Mouse (Mus musculus): Measurements from ENCODE around the gene Gm8994. TPM values are rescaled to one million over a fixed set of nuclear protein-coding genes. Genes with fewer than 3 reads are reported as not detected.
"Not testable (repeated sequence)": the region's sequence is repeated elsewhere in the genome, so short reads cannot be mapped to it uniquely, and the experiment has no call there.

Gm8994 gene
- total RNA-seq (2021), result not detected

DNA sequence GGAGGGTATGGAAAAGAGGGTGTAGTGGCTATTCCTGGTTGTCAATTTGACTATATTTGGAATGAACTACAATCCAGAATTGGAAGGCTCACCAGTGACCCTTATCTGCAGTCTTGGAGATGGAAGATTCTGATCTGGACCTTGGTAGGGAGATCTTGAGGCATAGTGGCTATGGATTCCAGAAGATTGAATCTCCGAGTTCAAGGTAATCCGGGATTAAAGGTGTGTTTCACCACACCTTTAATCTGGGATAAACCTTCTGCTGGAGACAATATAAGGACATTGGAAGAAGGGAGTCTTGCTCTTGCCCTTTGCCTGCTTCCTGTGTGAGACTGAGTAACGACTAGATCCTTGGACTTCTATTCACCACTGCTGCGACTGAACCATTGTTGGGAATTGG lies at the start of gene Gm8994:
Gene Gm8994, plus strand, starts transcription at position 301 of the 400 bp plus-strand sequence.
- not testable (repeated sequence) for DNase-seq
- intact Hi-C loops (cut with DNase I), result loop anchor here (10.0 kb wide), 1 partner anchor 78 kb away; no protein-coding TSS in a partner anchor

DNA sequence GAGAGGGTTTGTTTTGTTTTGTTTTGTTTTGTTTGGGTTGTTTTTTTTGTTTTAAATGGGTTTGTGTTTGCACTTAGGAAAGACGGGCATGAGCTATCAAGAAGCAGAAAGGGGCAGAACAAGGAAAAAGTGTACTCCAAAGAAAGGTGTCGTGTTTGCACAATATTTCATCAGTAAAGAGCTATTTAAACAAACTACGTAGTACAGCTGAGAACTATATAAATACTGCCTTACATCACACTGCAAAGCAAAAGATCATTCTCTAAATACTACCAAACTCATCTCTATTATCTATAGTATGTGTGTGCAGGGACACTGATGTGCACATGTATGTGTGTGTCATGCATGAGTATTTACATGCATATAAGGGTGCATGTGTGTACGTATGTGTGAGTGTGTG lies 49.7 kb upstream of the Gm8994 start:
- DNase-seq, result no peak
- intact Hi-C loops (cut with DNase I), result no loop called here

DNA sequence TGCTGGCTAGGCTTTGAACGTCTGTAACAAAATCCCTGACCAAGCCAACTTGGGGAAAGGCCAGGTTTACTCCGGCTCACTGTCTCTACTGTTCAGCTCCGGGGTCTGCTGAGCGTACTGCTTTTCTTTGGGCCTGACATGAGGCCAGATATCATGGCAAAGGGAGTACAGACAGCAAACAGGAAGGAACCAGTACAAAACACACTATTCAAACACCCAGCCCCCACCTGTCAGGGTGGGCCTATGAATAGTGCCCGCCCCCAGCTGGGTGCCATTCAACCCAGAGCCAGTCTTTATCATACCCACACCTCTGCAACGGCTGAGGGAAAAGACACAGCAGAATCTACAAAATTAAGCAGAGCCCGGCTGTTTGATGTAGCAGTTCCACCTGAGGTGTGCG lies 42.8 kb upstream of the Gm8994 start:
- DNase-seq, result no peak
- intact Hi-C loops (cut with DNase I), result no loop called here

DNA sequence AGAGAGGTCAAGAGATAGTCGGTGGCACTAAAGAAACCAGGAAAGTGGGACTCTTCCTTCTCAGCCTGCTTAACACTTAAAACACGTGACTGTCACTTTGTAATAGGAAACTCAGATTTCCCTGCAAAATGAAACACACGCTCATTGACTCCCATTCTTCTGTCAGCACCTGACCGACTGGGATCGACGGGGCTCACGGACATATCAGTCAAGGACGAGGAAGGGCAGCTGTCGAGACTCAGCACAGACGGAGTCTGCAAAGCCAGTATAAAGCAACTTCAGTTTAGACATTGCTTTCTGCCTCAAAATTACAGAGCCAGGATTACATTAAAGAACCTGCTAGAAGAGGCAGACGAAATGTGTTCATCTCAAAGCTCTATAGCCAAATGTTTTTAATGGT lies 41.2 kb upstream of the Gm8994 start:
- DNase-seq, result no peak
- intact Hi-C loops (cut with DNase I), result no loop called here

DNA sequence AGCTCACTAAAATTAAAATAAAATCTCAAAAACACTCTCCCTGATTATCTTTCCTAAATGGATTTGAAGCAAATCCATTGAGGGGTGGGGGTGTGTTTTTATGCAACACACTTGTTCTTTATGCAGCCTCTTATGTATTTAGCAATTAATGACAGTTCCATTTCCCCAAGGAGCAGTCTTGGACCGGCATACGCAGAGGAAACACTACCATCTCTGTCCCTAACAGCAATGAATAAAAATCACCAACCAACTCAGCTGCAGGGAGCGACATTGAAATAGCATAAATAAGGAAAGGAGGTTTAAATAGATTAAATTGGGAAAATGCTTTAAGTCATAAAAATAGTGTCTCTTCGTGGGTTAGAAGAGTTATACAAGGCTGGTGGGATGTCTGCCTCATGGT lies 40.8 kb upstream of the Gm8994 start:
- intact Hi-C loops (cut with DNase I), result no loop called here

DNA sequence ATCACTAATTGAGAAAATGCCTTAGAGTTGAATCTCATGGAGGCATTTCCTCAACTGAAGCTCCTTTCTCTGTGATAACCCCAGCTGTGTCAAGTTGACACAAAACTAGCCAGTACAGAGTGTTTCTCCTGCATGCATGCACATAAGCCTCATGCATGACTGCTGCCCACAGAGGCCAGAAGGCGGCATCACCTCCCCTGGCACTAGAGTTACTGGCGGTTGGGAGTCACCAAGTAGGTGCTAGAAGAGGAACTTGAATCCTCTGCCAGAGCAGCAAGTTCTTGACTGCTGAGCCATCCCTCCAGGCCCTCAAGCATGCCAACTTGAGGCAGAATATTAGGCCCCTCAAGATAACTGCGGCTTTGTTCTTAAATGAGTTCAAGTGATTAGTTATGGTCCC lies 35.9 kb upstream of the Gm8994 start:
- DNase-seq, result no peak
- intact Hi-C loops (cut with DNase I), result no loop called here

More for the DNA sequence above, 40.8 kb upstream of the Gm8994 start:
- DNase-seq, result no peak

DNA sequence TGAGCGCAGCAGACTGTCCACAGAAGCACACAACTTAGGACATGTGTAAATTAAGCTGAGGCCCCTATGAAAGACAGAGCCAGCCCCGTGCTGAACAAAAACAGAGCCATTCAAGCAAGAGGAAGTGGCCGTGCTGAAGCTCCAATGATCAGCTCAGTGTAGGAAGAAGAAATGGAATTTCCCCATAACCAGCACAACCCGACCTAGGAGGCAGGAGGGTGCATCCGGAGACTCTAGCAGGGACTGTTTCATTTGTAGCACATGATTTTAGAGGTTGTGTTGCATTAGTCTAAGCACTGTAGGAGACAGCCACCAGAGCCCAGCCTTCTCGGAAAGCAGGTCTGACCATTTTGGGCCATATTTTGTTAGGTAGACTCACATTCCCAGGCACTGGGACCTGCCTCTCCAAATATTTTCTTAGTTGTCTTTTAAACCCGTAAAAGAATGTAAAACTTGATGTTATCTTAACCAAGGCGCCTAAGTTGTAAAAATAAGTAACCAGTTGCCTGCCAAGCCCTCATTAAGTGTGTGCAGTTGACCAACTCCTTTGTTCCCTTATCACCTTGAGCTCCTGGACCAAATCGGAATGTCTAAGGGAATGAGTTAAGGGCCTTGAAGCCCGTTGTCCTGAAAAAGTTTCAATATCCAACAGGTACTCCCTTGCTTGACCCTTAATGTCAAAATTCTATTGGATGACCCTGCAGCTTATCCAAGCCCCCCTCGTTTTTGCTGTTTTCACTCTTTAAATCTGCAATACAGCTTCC lies 35.2 kb upstream of the Gm8994 start:
- DNase-seq, result no peak
- intact Hi-C loops (cut with DNase I), result no loop called here

DNA sequence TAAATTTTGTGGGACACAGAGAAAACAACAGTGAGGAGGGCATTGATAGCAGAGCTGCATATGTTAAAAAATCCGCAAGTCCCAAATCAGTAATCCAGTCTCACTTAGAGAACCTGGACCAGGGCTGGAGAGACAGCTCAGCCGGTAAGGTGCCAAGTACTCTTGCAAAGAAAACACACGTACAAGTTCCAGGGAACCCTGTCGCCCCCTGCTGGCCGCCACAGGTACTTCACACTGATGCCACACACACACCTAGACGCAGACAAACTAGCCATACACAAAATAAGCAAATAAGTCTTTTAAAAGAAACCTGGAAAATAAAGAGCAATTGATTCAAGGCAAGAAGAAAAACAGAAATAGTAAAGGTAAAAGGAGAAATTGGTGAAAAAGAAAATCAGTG lies 33.6 kb upstream of the Gm8994 start:
- intact Hi-C loops (cut with DNase I), result no loop called here
- DNase-seq, result no peak

DNA sequence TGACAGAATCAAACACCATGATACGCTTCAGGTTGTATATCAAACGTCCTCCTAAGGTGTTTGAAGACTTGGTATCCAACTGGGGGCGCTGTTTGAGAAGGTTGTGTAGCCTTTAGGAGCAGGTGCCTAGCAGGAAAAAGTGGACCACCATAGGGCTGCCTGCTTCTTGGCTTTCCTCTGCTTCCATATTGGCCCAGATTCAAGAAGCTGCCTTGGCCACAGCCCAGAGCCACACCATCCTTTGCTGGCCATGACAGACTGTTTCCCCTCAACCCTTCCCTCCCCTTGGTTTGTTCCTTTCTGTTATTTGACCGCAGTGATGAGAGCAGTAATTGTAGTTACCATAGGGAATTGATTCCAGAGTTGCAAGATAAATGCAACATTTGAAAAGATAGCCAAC lies 31.5 kb upstream of the Gm8994 start:
- intact Hi-C loops (cut with DNase I), result no loop called here
- DNase-seq, result peak; percentile 8 to 10

DNA sequence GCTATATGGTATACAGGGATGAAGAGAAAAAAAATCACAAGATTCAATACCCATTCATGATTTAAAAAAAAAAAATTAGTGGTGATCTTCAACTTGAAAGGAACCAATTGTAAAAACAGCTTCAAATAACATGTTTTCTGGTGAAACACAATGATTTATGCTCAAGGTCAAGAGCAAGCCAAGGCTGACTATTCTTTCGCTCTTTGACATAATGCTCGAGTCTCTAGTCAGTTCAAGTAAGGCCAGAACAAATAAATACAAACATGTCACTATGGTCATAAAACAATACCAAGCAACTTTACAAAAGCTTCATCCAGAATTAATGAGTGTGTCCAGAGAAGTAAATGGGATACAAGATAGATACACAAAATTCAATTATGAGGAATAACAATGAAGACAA lies 31.1 kb upstream of the Gm8994 start:
- intact Hi-C loops (cut with DNase I), result no loop called here
- no peak for DNase-seq

DNA sequence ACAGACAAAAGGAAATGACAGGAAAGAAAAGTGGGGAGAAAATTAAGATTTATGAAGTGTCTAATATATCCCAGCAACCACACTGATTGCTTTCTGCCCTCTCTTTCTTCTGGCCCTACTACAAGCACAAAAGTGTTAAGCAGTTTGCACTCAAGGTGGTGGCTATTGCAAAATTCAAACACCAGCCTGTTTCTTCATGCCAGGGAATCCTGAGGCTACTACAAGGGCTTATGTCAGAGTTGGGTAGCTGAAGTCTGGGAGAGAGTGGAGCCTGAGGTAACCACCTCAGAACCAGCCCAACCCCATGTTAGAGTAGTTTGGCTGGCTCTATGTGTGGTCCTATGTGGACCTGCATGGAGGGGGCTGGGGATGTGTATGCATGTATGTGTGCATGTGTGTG lies 23.8 kb upstream of the Gm8994 start:
- DNase-seq, result no peak
- intact Hi-C loops (cut with DNase I), result no loop called here

DNA sequence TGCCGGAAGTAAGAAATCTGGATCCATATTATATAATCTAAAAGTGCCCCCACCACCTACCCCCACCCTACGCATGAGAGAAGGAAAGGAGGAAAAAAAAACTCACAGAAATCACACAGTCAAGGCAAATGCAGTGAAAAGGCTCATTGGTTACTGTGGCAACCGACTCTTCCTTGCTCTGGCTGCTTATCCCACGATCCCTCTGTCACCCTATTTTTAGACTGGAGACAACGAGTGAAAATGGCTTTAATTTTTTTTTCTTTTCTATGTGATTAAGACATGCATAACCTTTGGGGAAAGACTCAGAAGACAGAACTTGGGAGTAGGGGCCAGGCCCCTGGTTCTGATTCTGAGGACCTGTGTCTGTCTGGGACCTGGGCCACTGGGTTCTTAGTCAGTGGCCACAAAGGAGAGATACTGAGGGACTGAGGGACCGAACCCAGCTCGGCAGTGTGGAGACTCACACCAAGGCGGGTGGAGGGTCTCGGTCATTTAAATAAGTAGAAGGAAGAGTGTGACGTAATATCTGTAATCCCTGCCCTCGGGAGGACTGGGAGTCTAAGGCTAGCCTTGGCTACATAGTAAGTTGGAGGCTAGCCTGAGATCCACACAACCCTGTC lies 22.9 kb upstream of the Gm8994 start:
- no peak for DNase-seq
- intact Hi-C loops (cut with DNase I), result no loop called here

DNA sequence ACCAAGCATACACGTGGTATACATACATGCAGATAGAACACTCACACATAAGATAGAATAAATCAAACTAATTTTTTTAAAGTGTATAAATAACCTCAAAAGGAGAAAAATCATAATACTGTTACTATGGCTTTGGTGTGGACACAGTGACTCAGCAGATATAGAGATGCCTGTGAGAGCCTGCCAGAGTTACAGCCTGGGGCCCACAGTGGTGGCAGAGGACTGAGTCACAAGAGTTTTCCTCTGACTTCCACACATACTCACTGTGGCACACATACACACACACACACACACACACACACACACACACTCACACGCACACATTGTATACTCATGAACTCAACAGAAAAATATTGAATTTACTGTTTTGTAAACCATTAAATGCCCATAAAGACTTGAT lies 17.9 kb upstream of the Gm8994 start:
- intact Hi-C loops (cut with DNase I), result no loop called here

DNA sequence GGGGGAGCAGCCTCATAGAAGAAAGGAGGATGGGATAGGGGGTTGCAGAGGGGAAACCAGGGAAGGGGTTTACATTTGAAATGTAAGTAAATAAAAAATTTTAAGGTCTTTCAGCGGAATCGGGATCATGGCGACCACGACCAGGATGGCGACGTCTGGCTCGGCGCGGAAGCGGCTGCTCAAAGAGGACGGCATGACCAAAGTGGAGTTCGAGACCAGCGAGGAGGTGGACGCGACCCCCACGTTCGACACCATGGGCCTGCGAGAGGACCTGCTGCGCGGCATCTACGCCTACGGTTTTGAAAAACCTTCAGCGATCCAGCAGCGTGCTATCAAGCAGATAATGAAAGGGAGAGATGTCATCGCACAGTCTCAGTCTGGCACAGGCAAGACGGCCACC lies 1.1 kb downstream of the Gm8994 start:
- intact Hi-C loops (cut with DNase I), result loop anchor here (10.0 kb wide), 1 partner anchor 76 kb away; no protein-coding TSS in a partner anchor
- not testable (repeated sequence) for DNase-seq

More for the DNA sequence above, 17.9 kb upstream of the Gm8994 start:
- DNase-seq, result no peak

DNA sequence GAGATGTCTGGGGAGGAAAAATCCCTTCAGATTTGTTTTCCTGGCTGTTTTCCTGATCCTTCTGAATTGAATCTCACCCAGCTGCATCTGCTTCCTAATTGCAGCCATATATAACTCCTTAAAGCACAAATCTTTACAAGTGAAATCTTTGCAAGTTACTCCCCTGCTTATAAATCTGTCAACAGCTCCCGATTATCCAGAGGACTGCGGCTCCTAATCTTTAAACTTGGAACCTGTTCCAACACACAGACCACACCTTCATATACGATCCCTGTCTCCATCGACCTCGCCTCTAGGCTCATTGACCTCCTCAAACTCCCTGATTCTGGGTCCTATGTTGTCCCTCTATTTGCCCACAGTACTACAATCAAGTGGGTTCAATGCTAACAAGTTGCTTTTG lies 13.3 kb downstream of the Gm8994 start:
- no peak for DNase-seq
- intact Hi-C loops (cut with DNase I), result no loop called here

DNA sequence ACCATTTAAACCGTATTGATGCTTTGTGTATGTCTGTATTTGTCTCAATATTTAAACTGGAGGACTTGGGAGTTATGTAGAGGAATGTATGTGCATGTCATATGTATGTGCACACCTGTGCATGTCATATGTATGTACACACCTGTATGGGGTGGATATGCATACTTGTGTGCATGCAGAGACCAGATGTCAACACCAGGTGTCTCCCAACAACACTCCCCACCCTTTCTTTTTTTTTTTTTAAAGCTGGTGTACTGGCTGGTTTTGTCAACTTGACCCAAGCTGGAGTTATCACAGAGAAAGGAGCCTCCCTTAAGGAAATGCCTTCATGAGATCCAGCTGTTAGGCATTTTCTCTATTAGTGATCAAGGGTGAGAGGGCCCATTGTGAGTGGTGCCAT lies 13.8 kb downstream of the Gm8994 start:
- intact Hi-C loops (cut with DNase I), result no loop called here
- no peak for DNase-seq

DNA sequence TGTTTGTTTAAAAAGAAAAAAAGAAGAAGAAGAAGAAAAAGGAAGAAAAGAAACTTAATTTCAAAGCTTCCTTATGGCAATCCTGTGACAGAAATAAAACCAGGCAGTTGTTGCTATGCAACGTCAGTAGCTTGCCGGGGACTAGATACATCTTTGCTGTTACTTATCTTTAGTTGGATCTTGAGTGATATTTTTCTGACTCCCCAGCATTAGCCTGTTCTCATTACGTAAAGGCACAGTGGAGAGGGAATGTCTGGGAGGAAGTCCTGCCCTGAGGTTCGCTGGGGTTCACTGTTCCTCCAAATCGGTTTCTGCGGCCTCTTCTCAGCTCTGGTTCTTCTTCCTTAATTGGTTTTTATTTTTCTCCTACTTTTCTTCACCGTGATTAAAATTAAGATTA lies 16.5 kb downstream of the Gm8994 start:
- DNase-seq, result no peak
- intact Hi-C loops (cut with DNase I), result no loop called here

DNA sequence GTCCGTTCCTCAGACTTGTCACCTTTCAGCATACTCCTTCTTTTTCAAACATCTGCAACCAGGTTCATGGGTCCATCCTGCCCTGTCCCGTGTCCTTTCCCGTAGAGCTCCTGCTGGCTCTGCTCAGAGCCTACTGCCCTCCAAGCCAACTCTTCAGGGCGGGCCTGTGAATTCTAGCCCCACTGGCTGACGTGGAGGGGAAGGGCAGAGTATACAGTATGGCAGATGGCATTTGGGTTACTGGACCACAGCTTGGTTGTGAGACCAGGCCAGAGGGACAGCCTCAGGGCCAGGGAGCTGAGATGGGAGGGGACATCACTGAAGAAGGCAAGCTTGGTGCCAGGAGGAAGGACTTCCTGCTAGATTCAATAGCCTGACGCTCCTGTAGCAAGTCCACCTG lies 17.7 kb downstream of the Gm8994 start:
- intact Hi-C loops (cut with DNase I), result no loop called here
- DNase-seq, result no peak

DNA sequence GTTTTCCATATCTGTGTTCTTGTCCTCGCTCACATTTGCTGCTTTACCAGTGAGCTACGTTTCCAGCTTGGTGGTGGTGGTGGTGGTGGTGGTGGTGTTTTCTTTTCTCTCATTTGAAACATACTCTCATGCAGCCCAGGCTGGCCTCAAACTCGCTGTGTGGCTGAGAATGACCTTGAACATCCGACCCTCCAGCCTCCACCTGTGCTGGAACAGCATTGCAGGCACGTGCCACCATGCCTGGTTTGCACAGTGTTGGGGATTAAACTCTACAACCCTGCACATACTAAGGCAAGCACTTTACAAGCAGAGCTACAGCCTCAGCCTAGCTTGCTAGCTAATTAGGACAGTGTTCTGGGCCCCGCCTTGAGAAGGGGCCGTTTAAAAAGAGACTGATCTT lies 18.3 kb downstream of the Gm8994 start:
- intact Hi-C loops (cut with DNase I), result no loop called here
- no peak for DNase-seq

DNA sequence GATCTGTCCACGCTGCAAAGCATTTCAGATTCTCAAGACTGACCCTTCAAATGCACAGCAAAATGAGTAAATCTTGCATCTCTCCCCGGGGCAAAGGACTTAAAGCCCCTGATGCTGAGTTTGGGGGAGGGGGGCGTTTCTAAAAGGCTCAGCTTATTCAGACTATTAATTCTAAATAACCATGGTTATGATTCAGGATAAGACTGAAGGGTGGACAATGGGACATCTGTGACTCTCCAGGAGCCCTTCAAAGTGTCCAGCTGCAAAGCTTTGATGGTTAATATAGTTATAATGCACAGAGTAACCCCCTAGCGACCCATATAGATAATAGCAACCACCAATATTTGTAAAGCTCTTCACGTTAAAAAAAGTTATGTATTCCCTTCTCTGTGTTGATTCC lies 19.7 kb downstream of the Gm8994 start:
- DNase-seq, result no peak
- intact Hi-C loops (cut with DNase I), result no loop called here

DNA sequence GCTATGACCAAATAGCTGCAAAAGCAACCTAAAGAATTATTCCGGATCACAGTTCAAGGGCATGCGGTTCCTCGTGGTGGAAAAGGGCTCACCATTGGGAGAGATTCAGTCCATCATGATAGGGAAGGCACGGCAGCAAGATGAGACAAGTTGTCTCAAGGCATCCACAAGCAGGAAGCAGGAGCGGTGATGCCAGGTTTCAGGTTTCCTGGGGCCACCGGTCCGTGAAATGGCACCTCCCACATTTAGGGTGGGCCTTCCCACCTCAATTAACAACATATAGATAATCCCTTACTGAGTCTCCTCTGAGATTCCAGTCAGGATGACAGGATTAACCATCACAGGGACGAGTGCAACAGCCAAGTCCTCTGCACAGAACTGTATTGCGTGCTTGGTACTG lies 20.3 kb downstream of the Gm8994 start:
- intact Hi-C loops (cut with DNase I), result no loop called here

DNA sequence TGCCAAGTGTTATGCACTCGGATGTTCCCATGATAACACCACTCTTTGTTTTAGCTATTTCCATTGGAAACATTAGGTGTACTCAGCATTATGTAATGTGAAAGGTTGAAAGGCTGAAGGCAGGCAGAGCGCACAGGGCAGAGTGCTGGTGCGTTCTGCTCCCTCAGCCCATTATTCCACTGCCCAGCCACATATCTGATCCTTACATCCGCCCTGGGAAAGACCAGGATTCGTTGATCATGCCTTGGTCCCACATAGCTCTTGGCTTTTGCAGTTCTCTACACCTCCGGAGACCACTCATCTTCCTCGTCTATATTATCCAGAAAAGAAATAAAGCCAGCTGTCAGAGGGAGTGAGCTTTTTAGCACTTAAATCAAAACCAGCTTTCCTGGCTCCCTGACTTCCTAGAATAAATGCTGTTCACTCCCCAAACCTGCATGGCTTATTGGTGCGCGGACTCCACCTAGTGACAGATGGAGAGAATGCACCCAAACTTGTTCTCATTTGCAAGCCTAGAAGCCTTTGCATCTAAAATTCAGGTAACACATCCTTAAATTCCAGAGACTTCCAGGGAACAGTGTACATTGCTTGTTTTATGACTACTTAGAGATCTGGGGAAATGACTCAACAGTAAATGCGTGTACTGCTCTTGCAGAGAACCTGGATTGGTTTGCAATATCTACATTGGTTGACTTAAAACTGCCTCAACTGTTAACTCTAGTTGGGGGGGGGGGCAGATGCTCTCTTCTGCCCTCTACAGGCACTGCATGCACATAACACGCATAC lies 26.3 kb downstream of the Gm8994 start:
- DNase-seq, result peak; percentile 65 to 80
- intact Hi-C loops (cut with DNase I), result loop anchor here (1.0 to 10.0 kb wide), 3 partner anchors 446 to 909 kb away; no protein-coding TSS in a partner anchor

More for the DNA sequence above, 20.3 kb downstream of the Gm8994 start:
- DNase-seq, result no peak
